Mouse (Mus musculus) adrenal gland, postnatal 36 days (tissue): ENCODE results near the gene A1cf. TPM values are rescaled to one million over a fixed set of nuclear protein-coding genes. Genes with fewer than 3 reads are reported as not detected.

ENCODE experiments used
- DNase-seq, 2 experiments: peaks; one replicate each; pipeline ENCODE4 v3.0.0; 2021; ENCODE audit warnings: mixed read lengths in 1 of 2
- long read RNA-seq, 2 experiments: library from polyadenylated mRNA; stranded (forward); transcript quantifications; one replicate each; pipeline ENCODE4 v2.0.0; 2021; ENCODE audit warnings: borderline sequencing depth in 2 of 2
- total RNA-seq, 2 experiments: library from RNA; stranded (reverse); gene quantifications; 2 replicates each; pipeline ENCODE4 v1.2.3; 2021

Gene A1cf
- under 1 TPM in 1 of 2 experiments, not detected in 1; 0.17 TPM for total RNA-seq
- long read RNA-seq, experiment 1: 0 reads
- long read RNA-seq, experiment 2: 0 reads

GRCm38 (mm10) chr19:31868521-31868920 lies at the start of gene A1cf:
Gene A1cf, plus strand, starts transcription at chr19:31868764.
- no peak for DNase-seq

- no peak for DNase-seq
These were observed 34.3 kb upstream of the A1cf start for GRCm38 (mm10) chr19:31834250-31834649.

DNA sequence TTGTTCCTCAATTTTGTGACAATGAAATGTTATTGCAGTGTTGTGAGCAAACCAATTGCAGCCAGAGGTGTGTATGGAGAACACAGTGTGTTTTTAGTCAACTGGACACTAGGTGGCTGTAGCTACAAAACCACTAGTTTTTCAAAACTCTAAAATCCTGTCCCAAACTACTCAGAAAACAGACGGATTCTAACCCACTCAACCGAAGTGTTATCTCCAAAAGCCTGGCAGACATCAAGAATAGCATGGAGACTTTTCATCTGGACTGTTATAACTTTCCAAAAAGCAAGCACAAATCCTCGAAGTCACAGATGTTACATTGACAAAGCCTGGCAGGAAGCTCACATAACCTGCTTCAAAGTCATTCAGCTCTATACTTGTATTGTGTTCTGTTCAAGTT lies 6.7 kb upstream of the A1cf start:
- DNase-seq: no peak

- no peak for DNase-seq
These were observed 5.9 kb upstream of the A1cf start for GRCm38 (mm10) chr19:31862512-31863249.

DNA sequence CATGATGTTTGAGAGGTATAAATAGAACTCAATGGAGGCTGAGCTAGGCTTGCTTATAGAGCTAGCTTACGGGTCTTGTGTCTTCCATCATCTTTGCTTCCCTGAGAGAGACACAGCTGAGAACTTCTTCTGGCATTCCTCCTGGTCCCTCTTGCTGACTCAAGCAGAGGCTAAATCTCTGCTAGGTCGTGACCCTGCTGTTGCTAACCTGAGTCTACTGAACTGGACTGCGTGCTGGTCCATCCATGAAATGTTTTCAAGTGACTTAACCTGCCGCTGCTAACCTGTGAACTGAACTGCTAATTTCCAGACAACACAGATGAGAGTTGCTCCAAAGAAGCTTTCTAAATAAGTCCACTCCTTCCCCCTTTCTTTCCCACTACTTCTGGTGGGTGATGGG lies 3.1 kb upstream of the A1cf start:
- DNase-seq: no peak

- no peak for DNase-seq
These were observed 488 bp upstream of the A1cf start for GRCm38 (mm10) chr19:31868076-31868475.

DNA sequence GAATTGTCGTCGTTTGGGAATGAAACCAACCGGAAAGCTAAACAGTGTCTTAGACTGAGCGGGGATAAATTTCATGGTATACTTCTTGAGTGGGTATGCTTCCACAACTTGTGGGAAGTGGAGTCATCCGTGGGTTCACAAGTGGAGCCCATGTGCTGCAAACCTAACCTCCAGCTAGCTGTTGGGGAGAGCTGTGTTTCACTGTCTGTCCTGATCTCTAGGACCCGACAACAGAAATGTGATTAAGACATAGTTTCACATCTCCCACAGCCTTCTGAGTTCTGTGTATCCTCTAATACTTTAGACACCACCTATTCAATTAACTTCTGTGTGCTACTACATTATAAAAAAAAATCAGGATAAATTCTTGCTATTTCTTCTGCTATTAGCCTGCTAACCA lies 407 bp downstream of the A1cf start:
- DNase-seq: no peak

DNA sequence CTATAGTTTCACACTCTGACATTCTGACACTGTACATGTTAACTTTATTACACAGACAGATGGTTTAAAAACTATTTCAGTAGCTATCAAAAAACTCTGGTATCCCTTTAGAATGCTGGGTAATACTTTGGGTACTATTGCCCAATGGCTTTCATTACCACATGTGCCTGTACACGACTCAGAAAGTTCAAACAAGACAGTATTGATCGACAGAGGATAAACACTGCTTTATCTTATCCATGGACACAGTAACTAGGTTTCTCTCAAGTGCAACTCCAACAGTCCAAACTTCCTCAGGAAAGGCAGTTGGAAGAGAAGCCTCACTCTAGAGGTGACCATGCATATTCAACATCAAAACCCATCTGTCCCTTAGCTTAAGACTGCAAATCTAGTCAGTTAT lies 2.8 kb downstream of the A1cf start:
- no peak for DNase-seq

DNA sequence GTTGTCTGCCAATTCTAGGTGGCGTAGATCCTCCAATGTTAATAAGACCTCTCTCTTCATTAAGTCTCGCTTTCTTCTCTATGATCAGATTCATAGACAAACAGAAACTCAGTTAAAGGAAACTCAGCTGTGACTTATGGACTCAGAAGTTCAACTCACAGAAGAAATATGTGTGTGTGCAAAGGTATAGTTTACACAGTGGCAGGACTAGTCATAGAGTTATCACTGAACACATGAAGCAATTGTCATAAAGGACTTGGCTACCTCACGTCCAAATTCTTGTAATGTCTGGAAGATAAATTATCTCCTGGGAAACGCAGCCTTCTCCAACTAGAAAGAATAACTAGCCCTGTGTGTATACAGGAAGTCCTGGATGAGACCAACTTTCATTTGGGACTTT lies 9.4 kb downstream of the A1cf start:
- DNase-seq: no peak

DNA sequence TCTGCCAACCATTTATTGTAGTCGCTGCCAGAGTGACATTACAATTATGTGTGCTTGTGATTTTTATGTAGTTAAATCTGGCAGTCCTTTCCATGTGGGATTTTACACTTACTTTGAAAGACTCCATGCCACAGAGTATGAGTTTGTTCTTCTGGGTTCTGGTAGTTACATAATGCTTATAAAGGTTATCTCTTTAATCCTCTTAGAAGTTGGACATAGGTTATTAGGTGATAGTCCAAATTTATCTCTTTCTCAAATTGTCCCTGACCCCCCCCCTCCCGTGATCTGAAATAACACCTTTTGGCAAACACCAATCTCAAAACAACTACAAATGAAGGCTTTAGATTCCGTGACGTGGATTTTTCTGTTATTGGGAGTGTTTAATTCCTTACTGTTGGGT lies 16.0 kb downstream of the A1cf start:
- no peak for DNase-seq

GRCm38 (mm10) chr19:31887275-31887674 lies 18.7 kb downstream of the A1cf start:
- no peak for DNase-seq

DNA sequence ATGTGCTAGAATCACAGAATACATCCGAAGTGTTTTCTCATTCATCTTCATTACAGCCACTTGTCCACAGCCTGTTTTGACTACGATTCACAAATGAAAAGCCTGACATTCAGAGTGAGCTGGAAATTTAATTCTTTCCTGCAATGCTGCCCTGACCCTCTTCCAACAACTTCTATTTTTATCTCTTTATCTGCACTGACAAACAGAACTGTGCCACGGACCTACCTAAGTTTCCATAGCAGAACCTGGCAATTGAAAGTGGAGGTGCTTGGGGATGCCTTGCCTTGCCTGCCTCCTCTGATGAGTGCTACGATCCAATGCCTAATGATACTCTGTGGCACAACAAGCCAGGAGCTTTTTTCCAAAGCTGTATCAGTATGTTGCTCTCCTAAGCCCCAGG lies 21.4 kb downstream of the A1cf start:
- DNase-seq: no peak

DNA sequence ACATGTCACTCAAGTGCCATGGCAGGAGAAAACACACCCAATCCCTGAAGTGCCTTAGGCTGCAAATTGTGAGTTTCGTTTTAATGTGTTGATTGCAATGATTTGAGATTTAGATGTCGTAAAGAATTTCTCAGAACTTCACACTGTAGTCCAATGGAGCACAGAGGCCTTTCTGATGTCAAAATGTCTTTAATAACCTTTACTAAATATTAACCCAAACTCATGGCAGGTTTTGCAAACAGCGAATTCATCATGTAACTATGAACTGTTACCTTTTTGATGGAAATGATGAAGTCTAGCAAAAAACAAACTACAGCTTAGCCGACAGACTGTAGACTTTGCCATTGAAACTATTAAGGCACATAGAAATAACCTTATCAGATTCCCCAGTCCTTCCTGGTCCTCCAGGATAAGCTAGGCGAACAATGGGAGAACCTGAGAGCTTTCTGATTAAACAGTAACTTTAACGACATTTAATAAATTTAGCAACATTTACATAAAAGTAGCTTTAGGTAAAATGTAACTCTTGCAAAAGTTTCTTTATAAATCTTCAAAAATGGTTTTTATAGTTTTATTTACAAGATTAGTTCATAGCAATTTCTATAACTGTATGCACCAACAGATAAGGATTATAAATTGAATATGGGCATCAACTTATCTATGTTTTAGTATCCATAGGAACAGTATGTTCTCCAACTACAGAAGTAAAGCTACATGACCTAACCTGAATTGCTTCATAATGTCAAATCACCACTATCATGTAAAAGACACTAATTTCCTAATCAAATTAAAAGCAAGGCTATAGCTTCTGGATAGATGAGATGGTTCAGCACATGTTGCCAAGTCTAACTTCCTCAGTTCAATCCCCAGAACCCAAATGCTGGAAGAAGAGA lies 22.7 kb downstream of the A1cf start:
- DNase-seq: no peak

DNA sequence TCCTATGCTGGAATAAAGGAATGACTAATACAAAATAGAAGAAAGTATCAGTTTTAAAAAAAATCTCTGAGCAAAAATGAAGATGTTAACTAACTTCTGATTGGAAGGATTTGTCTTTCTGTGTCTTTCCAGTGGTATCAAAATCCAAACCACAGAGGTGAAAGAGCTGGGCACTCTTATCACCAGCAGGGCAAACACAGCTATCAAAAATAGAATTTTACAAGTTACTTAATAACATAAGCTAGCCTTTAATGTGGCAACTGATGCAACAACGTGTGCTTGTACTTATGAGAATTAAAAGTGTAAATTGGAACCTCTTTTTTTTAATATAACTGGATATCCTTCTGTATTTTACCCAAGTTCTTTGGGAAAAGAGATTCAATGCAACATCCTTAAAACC lies 27.4 kb downstream of the A1cf start:
- DNase-seq: no peak

- DNase-seq: no peak
These were observed 28.1 kb downstream of the A1cf start for GRCm38 (mm10) chr19:31896711-31897110.

DNA sequence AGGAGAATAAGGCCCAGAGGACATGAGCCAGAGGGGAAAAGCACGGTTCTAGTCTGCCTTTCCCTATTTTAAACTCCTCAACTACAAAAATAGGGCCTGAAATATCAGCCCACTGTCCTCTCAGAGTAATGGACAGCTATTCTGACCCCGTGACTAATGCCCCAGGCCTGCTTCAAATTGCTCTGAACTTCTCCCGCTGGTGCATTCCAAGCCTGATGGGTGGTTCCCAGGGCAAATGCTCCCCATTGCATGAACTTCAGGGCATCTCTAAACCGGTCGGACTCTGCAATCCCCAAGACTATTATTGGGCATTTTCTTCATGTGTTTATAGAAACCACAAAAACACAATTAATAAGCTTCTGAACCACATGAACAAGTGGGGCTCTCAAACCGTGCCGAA lies 37.1 kb downstream of the A1cf start:
- no peak for DNase-seq

- no peak for DNase-seq
These were observed 41.9 kb downstream of the A1cf start for GRCm38 (mm10) chr19:31910423-31910822.

DNA sequence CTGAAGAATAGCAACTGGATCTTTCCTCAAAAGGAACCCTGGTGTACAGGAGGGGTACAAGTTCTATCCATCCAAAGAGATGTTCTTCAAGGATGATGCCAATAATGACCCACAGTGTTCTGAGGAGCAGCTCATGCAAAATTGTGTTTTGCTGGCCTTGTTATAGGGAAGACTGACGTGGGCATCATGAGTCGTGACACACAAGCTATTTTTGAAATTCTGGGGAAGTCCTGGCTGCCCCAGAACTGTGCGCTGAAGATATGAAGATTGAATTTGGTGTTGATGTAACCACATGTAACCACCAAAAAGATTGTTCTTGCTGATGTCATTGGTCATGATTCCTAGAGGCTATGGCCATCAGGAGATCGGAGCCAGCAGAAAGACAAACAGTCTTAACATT lies 45.4 kb downstream of the A1cf start:
- no peak for DNase-seq

DNA sequence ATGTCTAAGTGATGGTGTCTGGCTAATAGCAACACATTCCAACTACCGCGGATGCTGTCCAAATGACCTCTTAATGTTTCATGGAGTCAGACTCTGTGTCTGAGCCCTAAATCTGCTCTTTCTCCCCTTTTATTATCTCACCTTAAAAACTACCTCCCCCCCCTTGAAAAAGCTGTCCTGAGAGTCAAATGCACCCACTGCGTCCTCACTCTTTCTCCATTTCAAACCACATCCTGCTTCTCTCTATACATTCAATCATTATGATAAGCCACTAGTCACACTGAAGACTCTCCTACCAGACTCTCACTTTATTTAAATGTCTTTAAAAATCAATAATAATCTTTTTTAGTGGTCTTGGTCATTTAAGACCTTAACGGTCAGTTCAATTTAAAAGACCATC lies 51.8 kb downstream of the A1cf start:
- no peak for DNase-seq

GRCm38 (mm10) chr19:31921852-31922251 lies 53.3 kb downstream of the A1cf start:
- no peak for DNase-seq

DNA sequence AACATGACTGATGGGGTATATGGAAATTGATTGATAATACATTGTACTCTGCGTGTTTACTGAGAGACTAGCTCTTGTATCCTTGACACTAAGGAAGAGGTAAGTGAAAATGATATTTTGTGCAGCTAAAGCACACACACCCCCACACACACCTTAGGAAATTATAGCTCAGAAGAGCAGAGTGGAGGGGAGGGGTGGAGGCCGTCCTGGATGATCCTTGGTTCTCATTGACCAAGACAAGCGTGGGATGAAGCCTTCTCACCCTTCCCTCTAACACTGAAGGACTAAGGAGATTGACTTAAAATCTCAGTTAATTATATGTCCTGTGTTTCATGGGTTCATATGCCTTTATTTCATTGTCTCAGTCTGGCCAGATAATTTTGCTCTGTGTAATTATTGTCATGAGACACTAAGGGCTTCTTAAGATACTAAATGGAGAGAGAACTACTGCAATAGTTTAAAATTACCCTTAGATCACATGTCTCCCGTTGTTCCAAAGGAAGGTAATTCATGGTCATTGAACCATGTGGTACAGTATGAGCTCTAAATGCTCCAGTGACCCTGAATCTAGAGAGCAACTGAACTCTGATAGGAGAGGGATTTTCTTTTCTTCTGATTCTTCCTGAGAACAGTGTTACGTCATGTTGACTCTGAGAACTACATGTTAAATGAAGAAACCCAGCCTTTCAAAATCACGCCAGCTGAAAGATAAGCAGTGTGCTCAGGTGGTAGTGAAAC lies 55.2 kb downstream of the A1cf start:
- no peak for DNase-seq

GRCm38 (mm10) chr19:31950793-31951489 lies 82.4 kb downstream of the A1cf start:
- no peak for DNase-seq
